Mouse (Mus musculus) liver, adult 2 months (tissue): Measurements from ENCODE around the gene Plxna4.

Experiments used
- CTCF ChIP-seq: fragments of 200-500 bp; IDR thresholded peaks from 2 replicates; pipeline ENCODE4 v1.5.1; 2011; ENCODE audit warnings: low read depth, low read length, control low read depth
- POLR2A ChIP-seq: fragments of 200-500 bp; IDR thresholded peaks from 2 replicates; pipeline ENCODE4 v1.6.1; 2011; ENCODE audit warnings: low read length, control low read depth; ENCODE audit not compliant: insufficient read depth; ENCODE audit errors: extremely low read depth

DNA sequence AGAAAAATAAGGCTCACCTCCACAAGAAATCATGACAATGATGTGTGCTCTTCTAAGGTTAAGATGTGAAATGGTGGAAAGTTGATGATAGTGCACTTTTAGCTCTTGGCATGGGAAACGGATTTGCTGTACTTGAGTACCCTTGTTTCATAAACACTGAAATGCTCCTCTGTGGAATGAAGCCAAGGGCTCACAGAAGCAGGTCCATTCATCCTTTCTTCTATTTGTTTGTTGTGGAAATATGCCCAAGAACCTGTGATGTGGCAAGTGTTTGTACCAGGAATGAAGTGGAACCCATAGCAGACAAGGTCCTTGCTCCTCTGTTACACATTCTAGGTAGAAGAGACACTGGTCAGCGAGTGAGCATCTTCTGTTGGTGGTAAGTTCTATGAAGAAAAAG, 13.3 kb upstream of the Plxna4 start:
- no peak for TF ChIP-seq CTCF
- no peak for TF ChIP-seq POLR2A
